11 mouse cellular contexts compared by ENCODE assay signal in the genomic region with DNA sequence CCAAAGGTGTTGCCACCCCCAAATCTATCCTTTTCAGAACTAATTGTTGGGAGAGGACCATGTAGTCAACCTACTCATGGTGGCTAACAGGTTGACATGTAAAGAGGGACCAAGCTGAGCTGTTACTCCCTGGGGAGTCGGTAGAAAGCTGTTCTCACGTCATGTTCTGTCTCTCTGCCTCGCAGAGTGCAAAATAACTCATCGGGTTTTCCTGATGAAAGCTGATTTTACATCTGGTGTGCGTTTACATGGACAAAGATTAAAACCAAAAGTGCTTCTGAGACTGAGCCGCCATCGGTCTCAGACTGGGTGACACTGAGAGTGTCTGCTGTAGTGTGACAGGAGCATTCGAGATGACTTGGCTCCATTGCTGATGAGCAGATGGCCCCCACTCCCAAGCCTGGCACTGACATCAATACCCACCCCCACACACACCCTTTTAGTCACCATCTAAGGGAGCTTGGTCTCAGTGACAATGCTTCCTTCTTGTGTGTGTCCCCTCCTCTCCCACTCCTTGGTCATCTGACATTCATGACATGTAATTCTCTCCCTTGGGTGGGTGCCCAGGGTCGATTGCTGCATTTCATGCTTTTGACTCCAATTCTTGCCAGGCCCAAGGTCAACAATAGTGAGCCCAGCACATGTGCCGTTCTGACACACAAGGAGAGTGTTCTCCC. TPM values are rescaled to one million over a fixed set of nuclear protein-coding genes. Genes with fewer than 3 reads are reported as not detected.
DNase-seq lines count a peak whose midpoint lies in the region; ATAC-seq lines count a peak whose summit lies in the region.
"Had no signal": no experiment of that assay in that cellular context is flagged by ENCODE, and none has a peak within 500 bp of the region (broad histone marks: within the 10 kb centered on the region; RNA-seq: fewer than 3 reads in every experiment).

No protein-coding gene starts in this region.

- peak; percentile 65 for DNase-seq in testis, postnatal 10 days (ENCODE audit: low spot score)
- DNase-seq in testis, postnatal 14 days (ENCODE audit: low spot score) = no peak
- DNase-seq in cerebellum, postnatal 14 days = peak; percentile 84 to 90
- DNase-seq in layer of hippocampus, adult 8-10 months (ENCODE audit: low spot score in 2 of 2) = peak; percentile 74 to 83
- no peak for DNase-seq in embryo, embryonic 10 days (ENCODE audit: low spot score)
- DNase-seq in retina, postnatal 1 day = no peak
- no peak for DNase-seq in spleen, postnatal 10 days (ENCODE audit: low spot score in 2 of 2)

- no peaks in the 10 kb centered on the region for H3K9me3 ChIP-seq in heart, embryonic 11.5 days (replicated peaks; ENCODE audit: control insufficient read depth, low read length)
- H3K9me3 ChIP-seq: G1E; lung, embryonic 15.5 days had no signal

- no peak overlapping the region for H3K27ac ChIP-seq in heart, embryonic 11.5 days (ENCODE audit: low read depth, low read length)
- H3K27ac ChIP-seq: lung, embryonic 15.5 days had no signal

- no peak overlapping the region for H3K9ac ChIP-seq in heart, embryonic 11.5 days (ENCODE audit: low read depth, low read length)
- H3K9ac ChIP-seq: lung, embryonic 15.5 days had no signal

- ATAC-seq in heart, embryonic 11.5 days (replicated peaks; ENCODE audit: insufficient number of reproducible peaks, low FRiP score, low TSS enrichment) = no peak

- no peak overlapping the region for H3K4me2 ChIP-seq in heart, embryonic 11.5 days
- H3K4me2 ChIP-seq: lung, embryonic 15.5 days had no signal

- no peaks in the 10 kb centered on the region for H3K27me3 ChIP-seq in heart, embryonic 11.5 days (ENCODE audit: control insufficient read depth, insufficient read depth, low read length)
- H3K27me3 ChIP-seq: lung, embryonic 15.5 days had no signal

- no peaks in the 10 kb centered on the region for H3K36me3 ChIP-seq in heart, embryonic 11.5 days (ENCODE audit: control insufficient read depth, insufficient read depth, low read length)
- H3K36me3 ChIP-seq: G1E; lung, embryonic 15.5 days had no signal

- WGBS in heart, embryonic 11.5 days (ENCODE audit: insufficient replicate concordance) = 69% methylated on average over 10 of the region's 10 CpGs

- H3K4me1 ChIP-seq in heart, embryonic 11.5 days (ENCODE audit: control insufficient read depth, insufficient read depth, low read length) = no peaks in the 10 kb centered on the region; the same call in 1 of the 2 replicates
- H3K4me1 ChIP-seq: lung, embryonic 15.5 days had no signal

- H3K4me3 ChIP-seq in heart, embryonic 11.5 days (ENCODE audit: low read depth, low read length) = no peak overlapping the region
- H3K4me3 ChIP-seq: lung, embryonic 15.5 days had no signal

RNA-seq across cellular contexts. Expression of a gene that starts 12.4 kb away (rescaled TPM):
- total RNA-seq in layer of hippocampus, adult 8-10 months (2022) = 100 to 1,000 TPM; 169 to 188 (median 176) TPM
- polyA plus RNA-seq in heart, embryonic 11.5 days (2014; fragmentation: Nextera tagmentation; extraction: Ambion mirVana) = 16.3 and 18.8 TPM in 2 replicates

RNA-seq across cellular contexts. Expression of a gene that starts 34.4 kb away (rescaled TPM):
- total RNA-seq in layer of hippocampus, adult 8-10 months (2022) = not detected
- not detected in 2 replicates for polyA plus RNA-seq in heart, embryonic 11.5 days (2014; fragmentation: Nextera tagmentation; extraction: Ambion mirVana)
- total RNA-seq: G1E had no signal
- polyA plus RNA-seq: G1E; stomach, embryonic 16.5 days had no signal

Comparison
In these comparisons a context has a peak if more than half of its experiments do, and no peak if none do; other contexts are left out.
1. DNase-seq: peak in testis, postnatal 10 days (single experiment), cerebellum, postnatal 14 days (2 of 2) and layer of hippocampus, adult 8-10 months (2 of 2); none in testis, postnatal 14 days (single experiment), embryo, embryonic 10 days (single experiment), retina, postnatal 1 day (single experiment) and spleen, postnatal 10 days (0 of 2).